Mouse (Mus musculus) testis, postnatal 14 days (tissue): ENCODE data around the gene Map4k5.

ENCODE experiments used
- DNase-seq: peaks from one replicate; pipeline ENCODE4 v3.0.0; 2021; ENCODE audit warnings: low spot score

The Map4k5 gene

DNA sequence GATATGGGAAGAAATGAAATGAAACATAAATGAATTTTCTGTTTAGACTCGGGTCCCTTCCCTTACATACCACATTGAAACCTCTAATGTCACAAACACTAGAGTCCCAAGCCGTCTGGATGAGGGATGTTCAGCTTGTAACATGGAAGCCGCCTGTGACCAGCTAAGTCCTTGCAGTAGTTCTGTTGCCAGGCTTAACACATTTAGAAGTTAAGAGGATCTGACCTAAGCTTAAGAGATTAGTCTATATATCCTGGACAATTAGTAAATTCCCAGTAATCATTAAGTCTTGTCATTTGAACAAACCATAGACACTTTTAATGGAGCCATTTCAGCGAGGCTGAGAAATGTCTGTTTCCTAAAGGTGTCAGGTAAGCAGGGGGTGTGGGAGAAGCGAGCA, 137.0 kb downstream of the Map4k5 start:
- DNase-seq = no peak

DNA sequence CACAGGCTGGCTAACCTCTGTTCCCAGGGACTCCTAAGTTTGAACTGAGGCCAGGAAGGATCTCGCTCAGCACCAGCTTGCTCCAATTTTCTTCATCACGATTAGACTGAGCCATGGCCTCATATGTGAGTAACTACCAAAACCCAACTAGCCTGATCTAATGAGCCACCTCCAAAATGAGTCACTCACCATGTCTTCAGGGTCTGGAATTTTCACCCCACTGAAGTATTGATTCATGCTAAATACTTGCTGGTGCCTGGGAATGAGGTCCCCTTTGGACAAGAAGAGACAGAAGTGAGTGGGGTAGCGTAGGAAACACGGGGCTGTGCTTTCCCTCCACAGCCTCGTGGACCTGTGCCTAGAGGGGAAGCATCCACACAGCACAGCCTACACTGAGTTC, 139.1 kb downstream of the Map4k5 start:
- DNase-seq = no peak
